Comparison of ENCODE assay signal across 8 mouse cellular contexts in the genomic region with DNA sequence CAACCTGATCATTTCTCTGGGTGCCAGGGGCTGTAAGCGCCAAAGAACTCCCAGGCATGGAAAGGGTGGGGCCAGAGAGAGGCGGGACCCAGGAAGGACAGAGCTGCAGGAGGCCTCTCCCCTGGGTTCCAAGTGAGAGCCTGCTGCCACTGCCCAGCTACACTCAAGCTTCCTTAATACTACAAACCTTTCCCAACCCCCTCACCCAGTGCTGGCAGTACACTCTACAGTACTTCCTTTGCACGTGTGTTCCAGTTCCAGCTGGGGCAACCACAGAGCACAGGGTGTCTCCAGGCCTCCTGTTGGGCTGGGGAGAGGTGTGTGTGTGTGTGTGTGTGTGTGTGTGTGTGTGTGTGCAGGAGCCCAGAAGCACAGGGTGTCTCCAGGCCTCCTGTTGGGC. TPM values are rescaled to one million over a fixed set of nuclear protein-coding genes. Genes with fewer than 3 reads are reported as not detected.
A peak's percentile ranks its signal among the peaks of the same experiment; 100 is the strongest.
DNase-seq lines count a peak whose midpoint lies in the region; ATAC-seq lines count a peak whose summit lies in the region.

No protein-coding gene starts in this region.

- ATAC-seq in heart, embryonic 12.5 days (ENCODE audit: insufficient number of reproducible peaks, low FRiP score) = no peak
- no peak for ATAC-seq in forebrain, embryonic 16.5 days
- peak; percentile 73; the same call in 1 of the 2 replicates for ATAC-seq in limb, embryonic 15.5 days (ENCODE audit: insufficient number of reproducible peaks, low FRiP score, low TSS enrichment, low read depth)
- ATAC-seq in midbrain, embryonic 15.5 days (replicated peaks) = no peak

- 0 out of 2 replicates have a peak overlapping the region, but pooled peaks have one; percentile 1 for H3K27ac ChIP-seq in heart, embryonic 12.5 days (ENCODE audit: poor library complexity, severe bottlenecking)
- peak overlapping the region; percentile 58 for H3K27ac ChIP-seq in forebrain, embryonic 16.5 days (ENCODE audit: low read length)
- H3K27ac ChIP-seq in limb, embryonic 15.5 days = peak overlapping the region; percentile 71
- H3K27ac ChIP-seq in midbrain, embryonic 15.5 days = peak overlapping the region; percentile 27

- peaks cover 87% of the 10 kb centered on the region for H3K4me1 ChIP-seq in heart, embryonic 12.5 days (replicated peaks)
- peaks cover 52% of the 10 kb centered on the region for H3K4me1 ChIP-seq in forebrain, embryonic 16.5 days (replicated peaks; ENCODE audit: control insufficient read depth, insufficient read depth, low read length)
- H3K4me1 ChIP-seq in limb, embryonic 15.5 days = peaks cover 89% of the 10 kb centered on the region
- peaks cover 60% of the 10 kb centered on the region for H3K4me1 ChIP-seq in midbrain, embryonic 15.5 days

- 28% methylated on average over 3 of the region's 3 CpGs for WGBS in heart, embryonic 12.5 days
- WGBS in forebrain, embryonic 16.5 days = 40% methylated on average over 3 of the region's 3 CpGs
- 22% methylated on average over 3 of the region's 3 CpGs for WGBS in limb, embryonic 15.5 days
- WGBS in midbrain, embryonic 15.5 days = 26% methylated on average over 3 of the region's 3 CpGs

- 0 out of 2 replicates have a peak overlapping the region, but pooled peaks have one; percentile 1 for H3K4me2 ChIP-seq in heart, embryonic 12.5 days
- no peak overlapping the region for H3K4me2 ChIP-seq in forebrain, embryonic 16.5 days (ENCODE audit: low read length)
- H3K4me2 ChIP-seq in limb, embryonic 15.5 days = no peak overlapping the region
- H3K4me2 ChIP-seq in midbrain, embryonic 15.5 days = no peak overlapping the region

- H3K4me3 ChIP-seq in heart, embryonic 12.5 days = no peak overlapping the region
- no peak overlapping the region for H3K4me3 ChIP-seq in forebrain, embryonic 16.5 days (replicated peaks; ENCODE audit: low read length)
- H3K4me3 ChIP-seq in limb, embryonic 15.5 days = no peak overlapping the region
- no peak overlapping the region for H3K4me3 ChIP-seq in midbrain, embryonic 15.5 days

- H3K27me3 ChIP-seq in heart, embryonic 12.5 days (replicated peaks) = 0 out of 2 replicates have a peak, but pooled peaks cover 3% of the 10 kb centered on the region
- H3K27me3 ChIP-seq in forebrain, embryonic 16.5 days (replicated peaks; ENCODE audit: control insufficient read depth, insufficient read depth, low read length) = no peaks in the 10 kb centered on the region
- no peaks in the 10 kb centered on the region for H3K27me3 ChIP-seq in limb, embryonic 15.5 days
- 0 out of 2 replicates have a peak, but pooled peaks cover 4% of the 10 kb centered on the region for H3K27me3 ChIP-seq in midbrain, embryonic 15.5 days (replicated peaks)

- H3K9me3 ChIP-seq in heart, embryonic 12.5 days (replicated peaks) = no peaks in the 10 kb centered on the region
- H3K9me3 ChIP-seq in forebrain, embryonic 16.5 days (ENCODE audit: control insufficient read depth, low read length) = no peaks in the 10 kb centered on the region
- no peaks in the 10 kb centered on the region for H3K9me3 ChIP-seq in limb, embryonic 15.5 days
- no peaks in the 10 kb centered on the region for H3K9me3 ChIP-seq in midbrain, embryonic 15.5 days

- peak overlapping the region; percentile 37; the same call in 1 of the 2 replicates for H3K9ac ChIP-seq in heart, embryonic 12.5 days
- H3K9ac ChIP-seq in forebrain, embryonic 16.5 days (replicated peaks; ENCODE audit: low read depth, low read length) = no peak overlapping the region
- H3K9ac ChIP-seq in limb, embryonic 15.5 days = no peak overlapping the region
- no peak overlapping the region for H3K9ac ChIP-seq in midbrain, embryonic 15.5 days

- no peak for DNase-seq in heart, adult 8-10 months (ENCODE audit: low spot score)
- DNase-seq in ovary, adult 18-20 months (ENCODE audit: low spot score) = no peak
- no peak for DNase-seq in cerebellum, postnatal 10 days
- DNase-seq in retina, embryonic 14.5 days (ENCODE audit: low spot score) = no peak

- no peaks in the 10 kb centered on the region for H3K36me3 ChIP-seq in heart, embryonic 12.5 days
- H3K36me3 ChIP-seq in forebrain, embryonic 16.5 days (ENCODE audit: control insufficient read depth, insufficient read depth) = no peaks in the 10 kb centered on the region
- no peaks in the 10 kb centered on the region for H3K36me3 ChIP-seq in limb, embryonic 15.5 days
- no peaks in the 10 kb centered on the region for H3K36me3 ChIP-seq in midbrain, embryonic 15.5 days (replicated peaks)

RNA-seq across cellular contexts. Expression of gene Gse1, which starts 56.8 kb away (rescaled TPM):
- polyA plus RNA-seq in heart, embryonic 12.5 days (2016; fragmentation: Nextera tagmentation; extraction: Ambion mirVana) = 14.0 and 15.3 TPM in 2 replicates
- total RNA-seq in heart, adult 8-10 months (2022) = 10 to 100 TPM; 18.9 to 29.1 (median 23.3) TPM
- 26.9 and 34.9 TPM in 2 replicates for polyA plus RNA-seq in forebrain, embryonic 16.5 days (2015; fragmentation: Nextera tagmentation; extraction: Ambion mirVana)
- 6.8 and 7.3 TPM in 2 replicates for polyA plus RNA-seq in limb, embryonic 15.5 days (2015; fragmentation: Nextera tagmentation; extraction: Ambion mirVana)
- polyA plus RNA-seq in midbrain, embryonic 15.5 days (2015; fragmentation: Nextera tagmentation; extraction: Ambion mirVana) = 21.2 and 23.4 TPM in 2 replicates

Comparison
In these comparisons a context has a peak if more than half of its experiments do, and no peak if none do; other contexts are left out.
1. H3K27ac ChIP-seq: peak in every context shown above with its lines; median percentile 71 in limb, embryonic 15.5 days; 58 in forebrain, embryonic 16.5 days; 27 in midbrain, embryonic 15.5 days; 1 in heart, embryonic 12.5 days.